Mouse (Mus musculus) right cerebral cortex, postnatal 14 days (tissue): ENCODE data around the gene Matn1.

Experiments used
- DNase-seq: peaks from one replicate; pipeline ENCODE4 v3.0.0; 2022

The Matn1 gene

GRCm38 (mm10) chr4:130918805-130919749 lies 25.1 kb upstream of the Matn1 start:
- no peak for DNase-seq

- no peak for DNase-seq
Observed at GRCm38 (mm10) chr4:130919750-130920356, 24.3 kb upstream of the Matn1 start.

GRCm38 (mm10) chr4:130920951-130921693 lies 23.1 kb upstream of the Matn1 start:
- DNase-seq: no peak

- no peak for DNase-seq
Observed at GRCm38 (mm10) chr4:130921986-130922385, 22.2 kb upstream of the Matn1 start.

GRCm38 (mm10) chr4:130926274-130926673 lies 17.9 kb upstream of the Matn1 start:
- no peak for DNase-seq

- DNase-seq: no peak
Observed at GRCm38 (mm10) chr4:130927821-130928220, 16.4 kb upstream of the Matn1 start.

GRCm38 (mm10) chr4:130942644-130943043 lies 1.5 kb upstream of the Matn1 start:
- DNase-seq: no peak

GRCm38 (mm10) chr4:130944779-130945178 lies 594 bp downstream of the Matn1 start:
- no peak for DNase-seq

- no peak for DNase-seq
Observed at GRCm38 (mm10) chr4:130947094-130947647, 3.0 kb downstream of the Matn1 start.

- DNase-seq: no peak
Observed at GRCm38 (mm10) chr4:130949821-130950384, 5.7 kb downstream of the Matn1 start.

GRCm38 (mm10) chr4:130952531-130952930 lies 8.3 kb downstream of the Matn1 start:
- peak; percentile 69 for DNase-seq

GRCm38 (mm10) chr4:130957156-130957555 lies 13.0 kb downstream of the Matn1 start:
- DNase-seq: no peak

- no peak for DNase-seq
Observed at GRCm38 (mm10) chr4:130958812-130959211, 14.6 kb downstream of the Matn1 start.

- DNase-seq: no peak
Observed at GRCm38 (mm10) chr4:130959678-130960077, 15.5 kb downstream of the Matn1 start.

- DNase-seq: peak; percentile 89
Observed at GRCm38 (mm10) chr4:130960118-130960734, 16.0 kb downstream of the Matn1 start.

GRCm38 (mm10) chr4:130971278-130971677 lies 27.1 kb downstream of the Matn1 start:
- no peak for DNase-seq

- DNase-seq: no peak
Observed at GRCm38 (mm10) chr4:130972421-130972829, 28.2 kb downstream of the Matn1 start.

- DNase-seq: peak; percentile 43
Observed at GRCm38 (mm10) chr4:130973332-130974263, 29.4 kb downstream of the Matn1 start.

- no peak for DNase-seq
Observed at GRCm38 (mm10) chr4:130978981-130979380, 34.8 kb downstream of the Matn1 start.

GRCm38 (mm10) chr4:130984416-130985182 lies 40.4 kb downstream of the Matn1 start:
- no peak for DNase-seq
